Mouse (Mus musculus): ENCODE results near the gene Osbp. TPM values are rescaled to one million over a fixed set of nuclear protein-coding genes. Genes with fewer than 3 reads are reported as not detected.

The Osbp gene
- polyA plus RNA-seq, 1 experiment: 12.0 TPM

DNA sequence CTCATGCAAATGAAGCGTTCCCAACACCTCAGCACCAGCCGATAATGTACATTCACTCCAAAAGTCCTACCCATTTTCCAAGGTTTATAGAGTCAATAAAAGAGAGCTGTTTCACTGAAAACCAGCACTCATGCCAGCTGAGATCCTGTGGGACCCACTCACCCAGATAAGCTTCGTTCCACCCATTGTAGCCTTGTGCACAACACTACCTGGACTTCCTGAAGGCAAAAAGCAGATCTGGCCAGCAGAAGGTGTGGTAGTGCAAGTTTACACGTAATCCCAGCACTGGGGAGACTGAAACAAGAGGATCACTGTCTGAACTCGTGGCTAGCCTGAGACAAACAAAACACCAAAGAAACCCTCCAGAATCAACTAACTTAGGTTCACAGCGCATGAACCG lies 15.0 kb upstream of the Osbp start:
- Histone ChIP-seq H3K4me3 (ENCODE audit: low read depth, low read length) (no peak overlapping the region), H3K27me3 (ENCODE audit: control insufficient read depth, insufficient read depth, low read length) (no peaks in the 10 kb centered on the region), H3K4me1 (ENCODE audit: control insufficient read depth, insufficient read depth, insufficient read length, low read length) (no peaks in the 10 kb centered on the region; the same call in 1 of the 2 replicates), H3K36me3 (ENCODE audit: control insufficient read depth, insufficient read depth, low read length) (no peaks in the 10 kb centered on the region), H3K27ac (ENCODE audit: insufficient read depth, low read depth, low read length) (no peak overlapping the region)
- TF ChIP-seq POLR2A (IDR thresholded peaks at IDR 0.05; ENCODE audit: low read depth, low read length) (no peak), CTCF (IDR thresholded peaks at IDR 0.05; ENCODE audit: extremely low read depth, insufficient read length, insufficient replicate concordance, low read depth, low read length) (no peak)
- 45% methylated on average over 7 of the region's 7 CpGs for WGBS

GRCm38 (mm10) chr19:11954206-11954605 lies 11.5 kb upstream of the Osbp start:
- Histone ChIP-seq H3K4me1 (ENCODE audit: control insufficient read depth, insufficient read depth, insufficient read length, low read length) (no peaks in the 10 kb centered on the region; the same call in 1 of the 2 replicates), H3K36me3 (ENCODE audit: control insufficient read depth, insufficient read depth, low read length) (no peaks in the 10 kb centered on the region), H3K27ac (ENCODE audit: insufficient read depth, low read depth, low read length) (no peak overlapping the region), H3K4me3 (ENCODE audit: low read depth, low read length) (no peak overlapping the region), H3K27me3 (ENCODE audit: control insufficient read depth, insufficient read depth, low read length) (no peaks in the 10 kb centered on the region)
- 49% methylated on average over 6 of the region's 6 CpGs for WGBS
- TF ChIP-seq CTCF (IDR thresholded peaks at IDR 0.05; ENCODE audit: extremely low read depth, insufficient read length, insufficient replicate concordance, low read depth, low read length): 0 out of 2 replicates have a peak, but pooled peaks have one; percentile 7
- TF ChIP-seq POLR2A (IDR thresholded peaks at IDR 0.05; ENCODE audit: low read depth, low read length): no peak

GRCm38 (mm10) chr19:11956636-11957035 lies 9.1 kb upstream of the Osbp start:
- H3K27me3 ChIP-seq (ENCODE audit: control insufficient read depth, insufficient read depth, low read length): no peaks in the 10 kb centered on the region
- H3K27ac ChIP-seq (ENCODE audit: insufficient read depth, low read depth, low read length): no peak overlapping the region
- 81% methylated on average over 5 of the region's 5 CpGs for WGBS
- no peaks in the 10 kb centered on the region for H3K36me3 ChIP-seq (ENCODE audit: control insufficient read depth, insufficient read depth, low read length)
- no peaks in the 10 kb centered on the region; the same call in 1 of the 2 replicates for H3K4me1 ChIP-seq (ENCODE audit: control insufficient read depth, insufficient read depth, insufficient read length, low read length)
- TF ChIP-seq POLR2A (IDR thresholded peaks at IDR 0.05; ENCODE audit: low read depth, low read length) (no peak), CTCF (IDR thresholded peaks at IDR 0.05; ENCODE audit: extremely low read depth, insufficient read length, insufficient replicate concordance, low read depth, low read length) (no peak)
- no peak overlapping the region for H3K4me3 ChIP-seq (ENCODE audit: low read depth, low read length)

- no peaks in the 10 kb centered on the region; the same call in 1 of the 2 replicates for H3K4me1 ChIP-seq (ENCODE audit: control insufficient read depth, insufficient read depth, insufficient read length, low read length)
- H3K27me3 ChIP-seq (ENCODE audit: control insufficient read depth, insufficient read depth, low read length): no peaks in the 10 kb centered on the region
- H3K4me3 ChIP-seq (ENCODE audit: low read depth, low read length): no peak overlapping the region
- TF ChIP-seq POLR2A (IDR thresholded peaks at IDR 0.05; ENCODE audit: low read depth, low read length): no peak
- H3K36me3 ChIP-seq (ENCODE audit: control insufficient read depth, insufficient read depth, low read length): no peaks in the 10 kb centered on the region
- 92% methylated on average over 5 of the region's 5 CpGs for whole genome bisulfite sequencing
- no peak overlapping the region for H3K27ac ChIP-seq (ENCODE audit: insufficient read depth, low read depth, low read length)
Measured at GRCm38 (mm10) chr19:11957396-11957795, 8.3 kb upstream of the Osbp start.

- Histone ChIP-seq H3K36me3 (ENCODE audit: control insufficient read depth, insufficient read depth, low read length) (no peaks in the 10 kb centered on the region), H3K4me3 (ENCODE audit: low read depth, low read length) (no peak overlapping the region), H3K27ac (ENCODE audit: insufficient read depth, low read depth, low read length) (no peak overlapping the region), H3K4me1 (ENCODE audit: control insufficient read depth, insufficient read depth, insufficient read length, low read length) (no peaks in the 10 kb centered on the region; the same call in 1 of the 2 replicates), H3K27me3 (ENCODE audit: control insufficient read depth, insufficient read depth, low read length) (no peaks in the 10 kb centered on the region)
- 83% methylated on average over 8 of the region's 8 CpGs for WGBS
- TF ChIP-seq CTCF (IDR thresholded peaks at IDR 0.05; ENCODE audit: extremely low read depth, insufficient read length, insufficient replicate concordance, low read depth, low read length) (no peak), POLR2A (IDR thresholded peaks at IDR 0.05; ENCODE audit: low read depth, low read length) (no peak)
Measured at GRCm38 (mm10) chr19:11957846-11958245, 7.9 kb upstream of the Osbp start.

DNA sequence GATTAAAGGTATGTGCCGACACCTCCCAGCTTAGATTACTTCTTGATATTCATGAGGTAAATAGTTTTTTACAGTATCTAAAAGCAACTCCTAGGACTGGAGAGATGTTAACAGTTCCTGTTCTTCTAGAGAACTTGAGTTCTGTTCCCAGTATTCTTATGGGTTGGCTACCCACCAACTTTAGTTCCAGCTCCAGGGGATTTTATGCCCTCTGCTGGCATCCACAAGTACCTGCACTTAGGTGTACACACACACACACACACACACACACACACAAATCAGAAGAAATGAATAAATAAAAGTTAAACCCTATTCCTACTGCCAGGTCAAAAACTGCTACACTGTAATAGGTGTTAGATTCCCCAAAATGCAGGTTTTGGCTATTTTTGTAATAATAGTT lies 1.5 kb upstream of the Osbp start:
- Histone ChIP-seq H3K4me3 (ENCODE audit: low read depth, low read length) (no peak overlapping the region), H3K27ac (ENCODE audit: insufficient read depth, low read depth, low read length) (no peak overlapping the region), H3K4me1 (ENCODE audit: control insufficient read depth, insufficient read depth, insufficient read length, low read length) (0 out of 2 replicates have a peak, but pooled peaks cover 2% of the 10 kb centered on the region), H3K27me3 (ENCODE audit: control insufficient read depth, insufficient read depth, low read length) (no peaks in the 10 kb centered on the region), H3K36me3 (ENCODE audit: control insufficient read depth, insufficient read depth, low read length) (0 out of 2 replicates have a peak, but pooled peaks cover 2% of the 10 kb centered on the region)
- TF ChIP-seq POLR2A (IDR thresholded peaks at IDR 0.05; ENCODE audit: low read depth, low read length): no peak
- TF ChIP-seq CTCF (IDR thresholded peaks at IDR 0.05; ENCODE audit: extremely low read depth, insufficient read length, insufficient replicate concordance, low read depth, low read length): no peak
- WGBS: 100% methylated on average over 1 of the region's 1 CpGs

DNA sequence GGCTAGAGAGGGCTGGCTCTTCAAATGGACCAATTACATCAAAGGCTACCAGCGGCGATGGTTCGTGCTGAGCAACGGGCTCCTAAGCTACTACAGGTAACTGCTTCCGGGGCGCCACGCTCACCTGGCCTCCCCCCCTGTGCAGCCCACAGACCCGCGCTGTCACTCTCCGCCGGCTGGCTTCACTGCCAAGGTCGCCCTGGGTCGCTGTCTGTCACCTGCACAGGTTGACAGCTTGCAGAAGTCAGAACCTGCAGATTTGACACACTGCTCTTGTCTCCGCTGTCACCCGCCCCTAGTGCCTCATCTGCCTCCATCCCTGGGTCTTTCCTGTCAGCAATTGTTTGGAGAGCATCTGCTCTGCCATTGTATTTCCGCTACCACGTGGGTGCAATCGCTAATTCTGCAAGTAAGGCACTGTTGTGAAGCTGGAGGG lies 478 bp downstream of the Osbp start:
- Histone ChIP-seq H3K27ac (ENCODE audit: insufficient read depth, low read depth, low read length) (0 out of 2 replicates have a peak overlapping the region, but pooled peaks have one; percentile 4), H3K27me3 (ENCODE audit: control insufficient read depth, insufficient read depth, low read length) (no peaks in the 10 kb centered on the region), H3K4me1 (ENCODE audit: control insufficient read depth, insufficient read depth, insufficient read length, low read length) (0 out of 2 replicates have a peak, but pooled peaks cover 2% of the 10 kb centered on the region), H3K36me3 (ENCODE audit: control insufficient read depth, insufficient read depth, low read length) (peaks cover 5% of the 10 kb centered on the region), H3K4me3 (ENCODE audit: low read depth, low read length) (peak overlapping the region; percentile 94)
- TF ChIP-seq POLR2A (IDR thresholded peaks at IDR 0.05; ENCODE audit: low read depth, low read length) (no peak), CTCF (IDR thresholded peaks at IDR 0.05; ENCODE audit: extremely low read depth, insufficient read length, insufficient replicate concordance, low read depth, low read length) (no peak)
- under 1% methylated on average over 18 of the region's 18 CpGs for WGBS
